Mouse (Mus musculus) CD4-positive naive resting alpha-beta T cell, adult 76 days (primary cell): ENCODE data around the gene Slc16a8. TPM values are rescaled to one million over a fixed set of nuclear protein-coding genes. Genes with fewer than 3 reads are reported as not detected.

ENCODE experiments used
- total RNA-seq: library from RNA; stranded (reverse); gene quantifications from one replicate; pipeline ENCODE4 v1.2.4, GENCODE M21; 2023

The Slc16a8 gene
- total RNA-seq = not detected

GRCm38 (mm10) chr15:79254661-79255060, at the start of gene Slc16a8:
TSS of gene Slc16a8 (minus strand) at chr15:79254761.

GRCm38 (mm10) chr15:79285399-79285798, 30.8 kb upstream of the Slc16a8 start, which contains the start of gene Baiap2l2:
TSS of gene Baiap2l2 (minus strand) at chr15:79285537.

GRCm38 (mm10) chr15:79229058-79229821, 25.3 kb downstream of the Slc16a8 start, which contains the start of the genes Pick1 and Gm49486:
TSS of gene Pick1 (plus strand) at chr15:79229173.
TSS of gene Gm49486 (plus strand) at chr15:79229391.

Other genes with a start within 250 kb of the Slc16a8 start
- gene H1f0, start 226.3 kb downstream of the Slc16a8 start, total RNA-seq = 9.1 TPM
- not detected for gene Galr3, start 212.9 kb downstream of the Slc16a8 start, total RNA-seq
- gene Ankrd54, start 191.9 kb downstream of the Slc16a8 start, total RNA-seq = 29.3 TPM
- 118 TPM for gene Eif3l, start 179.6 kb downstream of the Slc16a8 start, total RNA-seq
- gene Micall1, start 145.9 kb downstream of the Slc16a8 start, total RNA-seq = 64.6 TPM
- 38.1 TPM for gene Polr2f, start 113.8 kb downstream of the Slc16a8 start, total RNA-seq
- gene 1700088E04Rik, start 113.5 kb downstream of the Slc16a8 start, total RNA-seq = not detected
- not detected for gene Sox10, start 89.5 kb downstream of the Slc16a8 start, total RNA-seq
- 26.0 TPM for gene Pick1, start 25.6 kb downstream of the Slc16a8 start, total RNA-seq
- gene Gm49486, start 25.4 kb downstream of the Slc16a8 start, total RNA-seq = 0.73 TPM
- 1.9 TPM for gene Baiap2l2, start 30.8 kb upstream of the Slc16a8 start, total RNA-seq
- 13.1 TPM for gene Pla2g6, start 73.6 kb upstream of the Slc16a8 start, total RNA-seq
- gene Maff, start 91.9 kb upstream of the Slc16a8 start, total RNA-seq = 241 TPM
- gene Tmem184b, start 148.8 kb upstream of the Slc16a8 start, total RNA-seq = 46.1 TPM
- gene Csnk1e, start 200.8 kb upstream of the Slc16a8 start, total RNA-seq = 100 TPM